Mouse (Mus musculus) lung, postnatal 14 days (tissue): ENCODE data around the gene Cdk20.

Experiments used
- DNase-seq: peaks from one replicate; pipeline ENCODE4 v3.0.0; 2021

Cdk20 gene

DNA sequence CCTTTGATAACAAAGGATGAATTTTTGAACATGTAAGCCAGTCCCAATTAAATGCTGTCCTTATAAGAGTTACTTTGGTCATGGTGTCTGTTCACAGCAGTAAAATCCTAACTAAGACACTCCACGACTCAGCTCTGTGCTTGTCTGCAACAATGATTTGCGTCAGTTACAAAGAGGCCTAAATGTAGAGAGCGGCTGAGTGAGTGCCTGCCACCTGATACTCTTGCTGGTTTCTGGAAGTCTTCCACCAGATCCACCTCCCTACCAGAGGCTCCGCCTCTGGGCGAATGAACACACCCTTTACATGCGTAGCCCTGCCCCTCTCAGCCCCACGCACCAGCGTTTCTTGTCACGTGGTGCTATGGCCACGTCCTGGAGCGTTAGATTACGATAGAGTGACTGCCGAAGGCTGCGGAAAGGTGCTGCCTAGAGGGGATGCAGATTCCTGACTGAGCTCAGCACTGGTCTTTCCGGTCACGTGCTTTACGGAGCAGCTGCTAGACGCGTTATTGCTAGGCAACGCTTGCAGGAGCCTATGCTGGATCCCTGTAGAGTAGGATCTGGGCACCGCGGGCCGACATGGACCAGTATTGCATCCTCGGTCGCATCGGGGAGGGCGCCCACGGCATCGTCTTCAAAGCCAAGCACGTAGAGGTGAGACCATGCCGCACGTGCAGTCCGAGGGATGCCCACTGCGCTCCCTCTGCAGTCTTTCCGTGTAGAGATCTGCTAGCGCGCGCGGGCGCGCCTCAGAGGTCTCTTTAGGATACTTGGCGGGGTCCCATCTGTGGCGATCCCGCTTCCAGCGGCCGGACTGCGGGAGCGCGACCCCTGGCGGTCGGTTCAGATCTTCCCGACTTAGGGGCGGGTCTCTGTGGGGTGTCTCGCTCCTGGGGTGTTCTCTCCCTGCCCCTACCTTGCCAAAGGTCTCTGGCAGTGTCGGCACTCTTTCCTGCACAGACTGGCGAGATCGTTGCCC, at the start of gene Cdk20:
TSS of gene Cdk20 (plus strand) at position 298 of the 979 bp plus-strand sequence.
- peak; percentile 84 for DNase-seq

DNA sequence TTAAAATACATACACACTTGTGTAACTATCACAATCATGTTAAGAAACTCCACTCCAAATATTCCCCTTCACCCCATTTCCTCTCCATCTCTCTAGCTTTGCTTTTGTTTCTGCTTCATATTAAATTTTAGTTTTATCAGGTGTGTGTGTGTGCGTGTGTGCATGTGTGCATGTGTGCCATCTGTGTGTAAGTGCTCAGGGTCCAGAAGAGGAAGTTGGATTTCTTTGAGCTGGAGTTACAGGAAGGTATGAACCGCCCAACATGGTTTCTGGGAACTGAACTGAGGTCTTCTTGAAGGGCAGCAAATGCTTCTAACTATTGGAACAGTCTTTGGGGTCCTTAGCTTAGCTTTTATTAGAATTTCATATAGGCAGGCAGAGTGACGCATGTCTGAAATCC, 47.2 kb upstream of the Cdk20 start:
- DNase-seq = no peak

DNA sequence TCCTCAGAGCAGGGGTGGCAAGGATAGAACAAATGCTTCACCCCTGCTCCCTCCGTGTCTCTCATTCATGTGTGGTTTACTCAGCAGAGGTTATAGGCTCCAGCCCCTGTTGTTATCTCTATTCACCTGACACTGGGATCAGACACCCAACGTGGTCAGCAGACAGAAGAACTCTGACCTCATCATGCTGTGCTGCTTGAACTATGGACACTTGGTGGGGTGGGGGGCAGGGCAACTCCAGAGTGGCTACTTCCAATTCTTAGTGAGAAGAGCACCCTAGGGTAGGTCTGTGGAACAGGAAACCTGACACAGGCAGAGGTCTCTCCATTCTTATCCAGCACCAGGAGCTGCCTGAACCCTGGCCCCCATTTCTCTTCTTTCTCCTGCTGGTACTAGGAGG, 46.1 kb upstream of the Cdk20 start:
- no peak for DNase-seq

DNA sequence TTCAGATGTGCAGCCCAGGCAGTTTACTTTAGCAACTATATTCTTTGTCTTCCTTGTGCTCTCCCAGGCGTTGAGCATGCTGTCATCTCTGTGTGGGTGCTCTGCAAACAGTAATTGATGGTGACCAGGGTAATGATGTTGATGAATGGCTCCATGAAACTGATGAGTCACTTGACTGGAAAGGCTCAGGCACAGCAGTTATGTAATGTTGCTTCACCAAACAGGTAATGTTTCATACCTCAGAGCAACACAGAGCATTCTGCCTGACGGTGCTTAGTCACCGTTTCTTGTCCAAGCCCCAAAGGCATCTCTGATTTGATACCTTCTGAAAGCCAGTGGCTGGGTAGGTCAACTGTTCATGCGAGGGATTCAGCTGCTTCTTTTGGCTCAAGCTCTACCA, 43.7 kb upstream of the Cdk20 start:
- DNase-seq = no peak

DNA sequence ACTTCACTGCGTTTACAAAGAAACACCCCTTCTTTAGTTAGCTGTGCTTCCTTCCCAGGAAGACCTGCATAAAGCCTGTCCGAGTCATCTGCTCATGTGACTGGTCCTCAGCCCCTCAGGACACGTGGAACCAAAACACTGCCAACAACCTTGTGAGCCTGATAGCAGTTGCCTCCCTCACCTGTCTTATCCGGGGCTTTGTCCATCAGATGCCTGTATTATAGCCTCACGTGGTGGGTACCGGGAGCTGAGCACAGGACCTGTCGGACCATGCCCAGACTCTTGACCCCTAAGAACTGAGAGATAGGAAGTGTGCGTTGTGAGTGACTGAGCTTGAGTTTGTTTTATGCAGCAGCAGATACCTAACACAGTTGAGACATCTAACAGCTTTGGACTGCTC, 35.1 kb upstream of the Cdk20 start:
- no peak for DNase-seq

DNA sequence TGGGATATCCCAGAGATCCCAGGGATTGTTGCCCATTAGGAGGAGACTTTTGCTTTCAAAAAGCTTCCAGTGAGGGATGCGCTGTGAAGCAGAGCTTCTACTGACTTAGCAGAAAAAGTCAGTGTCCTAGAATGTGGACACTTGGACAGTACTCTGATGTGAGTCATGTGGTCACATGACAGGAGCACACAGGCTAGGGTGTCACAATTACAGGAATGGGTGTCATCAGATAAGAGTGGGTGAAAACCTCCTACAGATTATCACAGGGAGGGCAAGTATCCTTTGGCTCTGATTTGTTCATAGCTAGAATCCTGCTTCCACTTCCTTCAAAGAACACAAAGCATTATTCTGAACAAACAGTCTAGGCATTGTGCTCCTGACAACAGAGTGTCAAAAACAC, 34.0 kb upstream of the Cdk20 start:
- DNase-seq = no peak

DNA sequence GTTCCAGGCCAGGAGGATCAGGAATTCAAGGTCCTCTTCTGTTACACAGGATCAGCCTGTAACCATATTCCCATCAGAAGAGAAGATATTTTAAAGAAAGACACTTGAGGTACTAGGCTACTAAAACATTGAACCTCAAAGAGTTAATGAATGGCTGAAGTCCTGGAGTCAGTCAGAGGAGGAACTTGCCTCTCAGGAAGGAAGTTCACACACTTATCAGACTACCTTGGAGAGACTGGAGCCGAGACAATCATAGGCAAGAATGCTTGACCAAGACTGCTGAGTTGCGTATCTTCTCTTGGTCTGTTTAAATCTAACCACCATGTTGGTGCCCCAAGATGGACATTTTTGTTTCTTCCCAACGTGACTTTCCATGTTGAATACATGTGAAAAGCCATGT, 32.2 kb upstream of the Cdk20 start:
- DNase-seq = no peak

DNA sequence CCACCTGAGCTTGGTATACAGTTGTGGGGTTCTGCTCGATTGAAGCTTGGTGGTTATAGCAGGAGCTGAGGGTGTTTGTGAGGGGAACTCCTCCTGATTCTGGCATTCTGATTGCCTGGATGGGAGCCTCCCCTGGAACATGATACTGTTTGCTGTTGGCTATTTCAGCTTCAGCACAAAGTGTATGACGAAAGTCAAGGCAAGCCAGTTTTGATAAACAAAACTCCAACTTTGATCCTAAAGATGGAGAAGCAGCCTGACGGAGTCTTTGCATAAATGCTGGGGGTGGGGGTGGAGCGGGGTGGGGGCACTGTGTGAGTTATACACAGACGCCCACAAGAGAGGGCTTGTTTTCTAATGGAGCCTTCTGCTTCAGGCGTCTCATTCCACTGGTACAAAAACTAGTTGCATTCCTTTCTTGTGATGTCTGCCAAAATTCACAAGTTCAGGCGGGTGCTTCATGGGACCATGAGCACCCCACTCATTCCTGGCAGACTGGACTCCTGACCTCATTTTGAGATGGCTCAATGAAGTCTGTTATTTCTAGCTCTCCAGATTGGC, 31.2 kb upstream of the Cdk20 start:
- DNase-seq = peak; percentile 47

DNA sequence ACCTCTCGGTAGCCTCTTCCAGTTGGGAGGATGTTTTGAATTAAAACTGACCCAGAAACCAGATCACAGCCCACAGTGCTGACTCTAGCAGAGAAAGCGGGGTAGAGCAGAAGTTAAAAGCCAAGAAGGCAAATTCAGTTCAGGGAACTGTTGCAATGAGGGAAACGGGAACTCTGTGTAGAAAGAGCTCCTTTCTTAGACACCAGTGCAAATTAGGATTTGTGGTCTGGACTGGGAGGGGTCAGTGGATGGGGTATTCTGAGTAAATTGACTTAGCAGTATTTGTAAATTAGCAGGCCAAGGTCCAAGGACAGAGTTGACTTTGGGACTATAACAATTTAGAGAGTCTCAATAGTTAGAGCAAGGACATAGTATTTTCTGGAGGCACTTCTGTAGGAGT, 30.1 kb upstream of the Cdk20 start:
- peak; percentile 9 for DNase-seq

DNA sequence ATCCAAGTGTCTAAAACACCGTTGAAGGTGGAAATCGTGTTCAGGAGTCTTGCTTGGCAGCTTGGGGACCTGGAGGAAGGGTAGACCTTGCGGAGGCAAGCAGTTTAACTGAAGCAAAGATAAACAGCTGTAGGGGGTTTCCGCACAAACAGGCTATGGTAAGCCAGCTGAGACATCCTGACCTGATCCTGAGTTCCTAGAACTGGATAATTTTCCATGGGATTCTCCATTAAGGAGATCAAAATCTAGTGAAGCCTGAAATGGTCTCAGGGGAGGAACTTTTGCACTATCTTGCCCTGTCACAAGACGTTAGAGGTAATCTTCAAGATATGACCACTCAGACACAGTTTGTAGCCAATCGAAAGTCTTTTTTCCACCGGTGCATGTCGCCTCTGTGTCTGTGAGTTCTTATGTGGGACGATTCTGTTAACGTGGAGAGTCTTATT, 29.6 kb upstream of the Cdk20 start:
- no peak for DNase-seq

DNA sequence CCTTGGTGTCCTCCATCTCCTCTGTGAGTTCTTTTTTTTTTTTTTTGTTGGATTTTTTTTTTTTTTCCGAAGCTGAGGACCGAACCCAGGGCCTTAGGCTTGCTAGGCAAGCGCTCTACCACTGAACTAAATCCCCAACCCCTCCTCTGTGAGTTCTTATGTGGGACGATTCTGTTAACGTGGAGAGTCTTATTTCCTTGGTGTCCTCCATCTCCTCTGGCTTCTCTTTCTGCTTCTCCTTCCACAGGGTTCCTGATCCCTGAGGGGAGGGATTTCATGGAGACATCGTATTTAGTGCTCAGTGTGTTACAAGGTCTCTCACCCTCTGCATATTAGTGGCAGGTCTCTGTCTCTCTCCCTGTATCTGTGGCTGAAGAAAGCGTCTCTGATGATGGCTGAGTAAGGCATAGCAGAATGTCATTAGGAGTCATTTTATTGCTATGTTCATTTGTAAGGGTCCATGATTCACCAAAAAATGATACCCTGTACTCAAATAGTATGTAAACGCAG, 29.1 kb upstream of the Cdk20 start:
- DNase-seq = no peak

DNA sequence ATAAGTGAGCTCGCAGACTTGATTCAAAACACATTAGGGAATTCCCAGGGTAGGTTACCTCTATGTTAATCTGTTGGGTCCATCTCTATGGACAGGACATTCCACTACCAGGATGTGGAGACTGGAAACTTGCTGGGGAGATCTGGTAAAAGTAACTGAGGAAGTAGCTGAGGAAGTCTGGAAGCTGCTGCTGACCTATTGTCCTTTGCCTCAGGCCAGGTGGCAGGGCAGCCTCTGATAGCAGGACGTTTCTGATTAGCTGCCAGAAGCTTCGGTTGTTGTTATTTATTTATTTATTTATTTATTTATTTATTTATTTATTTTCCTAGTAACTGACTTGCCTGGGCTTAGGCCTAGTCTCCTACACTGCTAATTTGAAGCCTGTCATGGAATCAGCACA, 28.6 kb upstream of the Cdk20 start:
- no peak for DNase-seq

DNA sequence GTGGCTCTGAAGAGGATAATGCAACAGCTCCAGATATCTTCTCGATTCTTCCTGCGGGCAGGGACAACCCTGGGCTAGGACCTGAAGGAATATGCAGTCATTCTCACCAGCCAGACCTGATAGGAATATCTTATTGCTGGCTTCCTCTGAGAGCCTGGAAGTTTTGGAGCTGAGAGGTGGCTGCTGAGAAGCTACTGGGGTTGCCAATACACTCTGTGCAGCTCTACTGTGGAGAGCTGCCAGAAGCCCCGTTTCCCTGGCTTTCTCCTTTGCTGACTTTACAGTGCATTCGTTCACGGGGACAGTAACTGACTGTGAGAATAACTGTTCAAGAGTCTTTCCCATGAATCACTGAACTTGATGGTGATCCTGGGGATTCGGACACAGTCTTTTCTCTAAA, 26.6 kb upstream of the Cdk20 start:
- peak; percentile 29 for DNase-seq

DNA sequence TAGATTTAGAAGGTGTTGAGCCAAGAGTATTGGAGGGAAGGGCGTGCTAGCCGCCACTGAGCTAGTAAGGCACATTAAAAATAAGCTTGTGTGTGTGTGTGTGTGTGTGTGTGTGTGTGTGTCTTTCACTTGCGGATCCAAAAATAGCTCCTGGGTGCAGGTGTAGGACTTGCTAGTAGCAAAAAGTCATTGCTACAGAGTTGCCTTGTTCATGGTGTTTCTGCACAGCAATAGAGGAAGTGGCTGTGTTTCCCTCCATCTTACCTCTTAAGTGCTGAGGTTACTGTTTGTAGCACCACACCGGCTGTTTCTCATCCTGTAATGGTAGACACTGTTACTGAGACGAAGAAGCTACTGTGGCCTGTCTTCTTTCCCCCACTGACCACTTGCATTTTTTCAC, 24.1 kb upstream of the Cdk20 start:
- no peak for DNase-seq

DNA sequence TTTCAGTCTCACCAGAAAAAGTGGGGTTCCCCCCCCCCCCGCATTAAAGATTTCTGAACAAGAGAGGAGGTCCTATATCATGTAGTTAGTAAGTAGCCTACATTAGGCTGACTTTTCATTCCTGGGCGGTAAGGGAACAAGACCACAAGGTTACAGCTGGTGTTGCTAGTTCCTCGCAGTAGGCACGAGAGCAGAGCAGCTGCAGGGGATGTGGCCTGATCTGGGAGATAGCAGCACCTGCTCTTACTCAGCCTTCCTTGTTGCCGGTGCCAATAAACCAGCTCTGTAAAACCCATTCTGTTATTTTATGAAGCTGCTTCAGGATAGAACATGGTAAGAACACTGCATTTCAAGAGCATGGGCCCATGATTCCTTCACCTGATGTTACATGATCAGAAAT, 21.5 kb upstream of the Cdk20 start:
- DNase-seq = no peak

DNA sequence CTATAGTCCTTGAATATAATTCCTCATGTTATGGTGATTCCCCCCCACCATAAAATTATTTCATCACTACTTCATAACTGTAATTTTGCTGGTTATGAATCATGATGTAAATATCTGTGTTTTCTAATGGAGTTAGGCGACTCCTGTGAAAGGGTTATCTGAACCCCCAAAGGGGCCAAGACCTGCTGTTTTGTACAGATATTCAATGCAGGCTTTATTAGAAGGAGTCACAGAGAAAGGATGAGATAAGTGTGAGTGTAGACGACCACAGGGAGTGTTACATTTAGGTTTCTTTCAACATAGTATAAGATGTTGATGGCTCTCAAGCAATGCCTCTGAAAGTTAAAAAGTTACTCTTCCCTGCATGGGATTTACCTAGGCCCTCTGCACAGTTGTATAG, 20.8 kb upstream of the Cdk20 start:
- DNase-seq = no peak

DNA sequence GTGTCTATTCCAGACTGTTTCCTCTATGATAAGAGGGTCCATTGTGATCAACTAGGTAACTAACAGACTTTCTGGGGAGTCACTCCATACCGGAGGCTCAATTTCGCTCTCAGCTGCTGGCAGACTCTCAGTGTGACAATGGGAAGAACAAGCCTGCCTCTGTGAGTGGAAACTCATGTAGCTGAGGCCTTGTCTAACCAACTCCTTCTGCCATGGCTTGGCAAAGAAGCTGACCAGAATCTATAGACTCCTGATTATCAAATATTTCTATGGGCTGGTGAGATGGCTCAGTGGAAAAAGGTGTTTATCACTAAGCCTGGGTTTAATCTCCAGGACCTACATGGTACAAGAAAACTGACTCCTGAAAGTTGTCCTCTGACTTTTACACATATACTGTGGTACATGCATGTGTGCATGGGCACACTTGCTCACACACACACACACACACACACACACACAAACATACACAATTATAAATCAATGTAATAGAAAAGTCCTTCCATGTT, 19.3 kb upstream of the Cdk20 start:
- no peak for DNase-seq

DNA sequence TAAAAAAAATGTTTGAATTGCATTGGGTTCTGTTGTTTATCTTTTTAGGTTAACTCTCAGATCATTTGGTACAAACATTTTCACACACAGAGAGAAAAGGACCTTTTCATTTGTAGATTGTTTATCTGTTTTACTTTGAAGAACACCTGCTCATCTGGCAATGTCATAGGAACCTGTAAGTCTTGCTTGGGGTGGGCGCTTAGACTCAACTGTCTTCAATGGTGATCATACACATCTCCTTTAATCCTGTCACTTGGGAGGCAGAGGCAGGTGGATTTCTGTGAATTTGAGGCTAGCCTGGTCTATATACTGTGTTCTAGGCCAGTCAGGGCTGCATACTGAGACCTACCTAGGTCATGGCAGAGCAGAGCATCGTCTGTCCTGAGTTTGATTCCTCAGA, 16.5 kb upstream of the Cdk20 start:
- DNase-seq = no peak

DNA sequence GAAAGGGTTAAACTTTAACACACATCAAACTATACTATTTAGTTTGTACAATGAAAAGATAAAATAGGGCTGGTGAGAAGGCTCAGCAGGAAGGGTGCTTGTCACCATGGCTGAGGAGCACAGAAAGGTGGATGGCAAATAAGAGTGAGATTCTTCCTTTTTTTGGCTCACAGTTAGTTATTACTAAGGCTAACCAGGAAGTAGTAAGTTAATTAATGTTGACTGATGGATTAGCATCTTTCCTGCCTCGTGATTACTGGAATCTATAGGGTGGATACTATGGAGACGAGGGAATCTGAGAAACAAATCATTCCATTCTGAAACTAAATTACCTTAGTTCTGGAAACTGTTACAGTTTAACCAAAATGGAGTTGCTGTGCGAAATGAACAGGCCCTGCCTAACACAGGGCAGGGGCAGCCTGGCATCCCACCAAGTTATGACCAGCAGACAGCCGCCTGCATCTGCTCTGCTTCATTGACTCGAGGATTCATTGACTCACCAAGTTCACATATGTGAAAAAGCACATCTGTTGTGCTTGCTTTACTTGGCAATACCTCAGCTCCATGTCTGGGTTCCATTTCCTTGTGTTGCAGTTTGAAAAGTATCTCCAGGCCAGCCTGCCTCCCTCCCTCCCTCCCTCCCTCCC, 15.0 kb upstream of the Cdk20 start:
- DNase-seq = peak; percentile 41

DNA sequence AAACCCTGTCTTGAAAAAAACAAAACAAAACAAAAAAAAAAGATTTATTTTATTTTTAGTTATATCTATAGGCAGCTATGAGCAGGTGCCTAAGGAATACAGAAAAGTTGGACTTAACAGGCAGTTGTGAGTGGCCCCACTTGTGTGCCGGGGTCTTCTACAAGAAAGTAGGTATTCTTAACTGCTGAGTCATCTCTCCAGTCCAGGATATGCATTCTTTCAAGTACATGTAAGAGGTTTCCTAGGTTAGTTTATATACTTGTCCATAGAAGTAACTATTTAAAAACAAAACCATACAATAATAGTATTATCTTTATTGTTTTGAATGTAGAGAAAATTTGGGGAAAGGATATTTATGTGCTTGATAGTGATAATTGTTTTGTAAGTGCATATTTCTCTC, 11.3 kb upstream of the Cdk20 start:
- no peak for DNase-seq

DNA sequence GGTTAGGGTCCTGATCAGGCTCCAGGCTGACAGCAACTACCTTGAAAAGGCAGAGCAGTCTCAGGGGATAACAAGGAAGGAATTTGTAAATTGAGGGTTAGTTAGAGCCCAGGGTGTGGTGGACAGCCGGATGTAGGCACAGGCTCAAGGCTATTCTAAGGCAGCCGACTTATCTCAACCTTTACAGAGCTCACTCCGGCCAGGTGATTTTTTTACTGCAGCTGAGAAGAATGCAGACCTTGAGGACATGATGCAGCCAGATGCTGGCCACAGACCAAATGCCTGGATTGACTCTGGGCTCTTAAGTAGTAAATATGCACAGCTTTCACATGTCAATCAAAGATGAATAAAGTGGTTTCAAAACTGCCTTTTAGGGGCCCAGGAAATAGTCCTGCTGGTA, 10.7 kb upstream of the Cdk20 start:
- DNase-seq = no peak

DNA sequence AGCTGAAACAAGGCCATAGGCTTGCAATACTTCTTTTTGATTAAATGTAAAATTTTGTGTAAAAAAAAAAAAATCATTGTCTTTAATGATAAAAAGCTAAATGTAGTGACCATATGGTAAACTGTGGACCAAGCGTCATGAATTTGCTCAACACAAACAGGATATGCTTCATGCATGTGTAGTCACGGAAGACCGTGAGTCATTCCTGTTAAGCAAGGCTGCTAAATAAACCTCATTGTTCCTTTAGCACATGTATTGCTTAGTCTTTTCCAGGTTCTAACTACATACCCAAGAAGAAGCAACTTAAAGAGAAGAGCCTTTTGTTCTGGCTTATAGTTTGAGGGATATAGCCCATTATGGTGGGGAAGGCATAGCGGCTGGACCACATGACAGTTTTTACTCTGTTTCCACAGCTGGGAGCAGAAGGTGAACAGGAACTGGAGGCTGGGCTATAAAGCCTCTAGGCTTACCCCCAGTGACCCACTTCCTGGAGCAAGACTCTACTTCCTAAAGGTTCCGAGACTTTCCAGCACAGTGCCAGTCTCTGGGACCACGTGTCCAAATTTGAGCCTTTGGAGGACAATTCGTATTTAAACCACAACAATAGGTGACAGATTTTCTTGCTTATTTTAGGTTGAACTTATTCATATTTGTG, 10.0 kb upstream of the Cdk20 start:
- DNase-seq = no peak

DNA sequence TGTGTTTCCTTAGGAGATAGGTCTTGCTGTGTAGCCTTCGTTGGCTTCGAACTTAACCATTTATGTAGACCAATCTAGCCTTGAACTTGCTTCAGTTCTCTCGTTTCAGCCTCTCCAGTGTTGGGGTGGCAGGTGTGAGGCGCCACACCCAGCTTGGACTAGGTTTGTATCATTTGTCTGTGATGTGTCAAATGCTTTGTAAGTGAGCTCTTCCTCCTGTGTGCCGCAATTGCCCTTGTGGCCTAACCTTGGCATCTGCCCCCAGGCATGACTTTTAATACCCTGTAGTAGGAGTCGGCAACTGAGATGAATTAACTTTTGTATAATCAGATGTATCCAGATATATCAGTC, 9.5 kb upstream of the Cdk20 start:
- no peak for DNase-seq
